9 mouse cellular contexts compared by ENCODE assay signal in genomic region chr13:25024655-25025054, GRCm38 (mm10). TPM values are rescaled to one million over a fixed set of nuclear protein-coding genes. Genes with fewer than 3 reads are reported as not detected.
DNase-seq lines count a peak whose midpoint lies in the region; ATAC-seq lines count a peak whose summit lies in the region.
"Had no signal": no experiment of that assay in that cellular context is flagged by ENCODE, and none has a peak within 500 bp of the region (broad histone marks: within the 10 kb centered on the region; RNA-seq: fewer than 3 reads in every experiment).

No protein-coding gene starts in this region.

- H3K9ac ChIP-seq in kidney, embryonic 16.5 days (replicated peaks; ENCODE audit: low read length), result no peak overlapping the region
- H3K9ac ChIP-seq: embryonic facial prominence, embryonic 12.5 days had no signal

- H3K27me3 ChIP-seq in kidney, embryonic 16.5 days (ENCODE audit: insufficient read depth, low read length), result no peaks in the 10 kb centered on the region
- H3K27me3 ChIP-seq: embryonic facial prominence, embryonic 12.5 days had no signal

- no peaks in the 10 kb centered on the region for H3K36me3 ChIP-seq in kidney, embryonic 16.5 days (ENCODE audit: insufficient read depth, low read length)
- H3K36me3 ChIP-seq: embryonic facial prominence, embryonic 12.5 days had no signal

- no peak for ATAC-seq in kidney, embryonic 16.5 days (ENCODE audit: low FRiP score, low TSS enrichment)

- H3K9me3 ChIP-seq in kidney, embryonic 16.5 days (ENCODE audit: low read length), result no peaks in the 10 kb centered on the region
- H3K9me3 ChIP-seq: embryonic facial prominence, embryonic 12.5 days had no signal

- WGBS in kidney, embryonic 16.5 days, result 21% methylated on average over 2 of the region's 2 CpGs

- peak; percentile 59 for DNase-seq in kidney, adult 18-20 months
- peak; percentile 40 for DNase-seq in urinary bladder, postnatal 14 days (ENCODE audit: low spot score)
- DNase-seq in urinary bladder, adult 18-20 months (ENCODE audit: low spot score in 2 of 2), result no peak
- peak; percentile 39 to 63 for DNase-seq in adrenal gland, postnatal 36 days
- peak; percentile 57 for DNase-seq in lung, postnatal 14 days
- DNase-seq in urinary bladder, postnatal 36 days (ENCODE audit: low spot score in 2 of 2), result no peak
- DNase-seq in yolk sac, embryonic 10.5 days (ENCODE audit: low spot score), result no peak

- H3K4me2 ChIP-seq in kidney, embryonic 16.5 days (replicated peaks; ENCODE audit: low read depth, low read length), result no peak overlapping the region
- H3K4me2 ChIP-seq: embryonic facial prominence, embryonic 12.5 days had no signal

- peaks cover 12% of the 10 kb centered on the region; the same call in 1 of the 2 replicates for H3K4me1 ChIP-seq in kidney, embryonic 16.5 days (ENCODE audit: insufficient read depth, low read length)
- H3K4me1 ChIP-seq: embryonic facial prominence, embryonic 12.5 days had no signal

- H3K27ac ChIP-seq in kidney, embryonic 16.5 days (ENCODE audit: low read length), result no peak overlapping the region
- H3K27ac ChIP-seq: embryonic facial prominence, embryonic 12.5 days had no signal

- H3K4me3 ChIP-seq in kidney, embryonic 16.5 days (ENCODE audit: low read length), result no peak overlapping the region
- H3K4me3 ChIP-seq: embryonic facial prominence, embryonic 12.5 days had no signal

RNA-seq across cellular contexts. Expression of gene Mrs2, which starts 4.5 kb away (rescaled TPM):
- 18.2 and 19.6 TPM in 2 replicates for polyA plus RNA-seq in kidney, embryonic 16.5 days (2015; fragmentation: Nextera tagmentation; extraction: Ambion mirVana)
- 10 to 100 TPM; 44.4 to 49.0 TPM for total RNA-seq in adrenal gland, postnatal 36 days (2021)

RNA-seq across cellular contexts. Expression of gene Dcdc2a, which starts 31.1 kb away (rescaled TPM):
- polyA plus RNA-seq in kidney, embryonic 16.5 days (2015; fragmentation: Nextera tagmentation; extraction: Ambion mirVana), result 57.6 and 64.0 TPM in 2 replicates
- total RNA-seq in adrenal gland, postnatal 36 days (2021), result under 1 TPM; 0.17 to 0.40 TPM

Comparison
In these comparisons a context has a peak if more than half of its experiments do, and no peak if none do; other contexts are left out.
1. DNase-seq: peak in kidney, adult 18-20 months (single experiment), urinary bladder, postnatal 14 days (single experiment), adrenal gland, postnatal 36 days (2 of 2) and lung, postnatal 14 days (single experiment); none in urinary bladder, adult 18-20 months (0 of 2), urinary bladder, postnatal 36 days (0 of 2) and yolk sac, embryonic 10.5 days (single experiment).